Mouse (Mus musculus) c-Kit-positive CD71-positive TER-119-negative erythroid progenitor cells, embryonic 14.5 days (primary cell): ENCODE data around the gene Adam20.
"Not testable (repeated sequence)": the region's sequence is repeated elsewhere in the genome, so short reads cannot be mapped to it uniquely, and the experiment has no call there.

Experiments
- DNase-seq: peaks from one replicate; pipeline ENCODE4 v3.0.0-alpha.2; 2013; ENCODE audit warnings: low read depth

Adam20 gene

GRCm38 (mm10) chr8:40792973-40793372 is at the start of gene Adam20:
Gene Adam20, plus strand, starts transcription at chr8:40793273.
- not testable (repeated sequence) for DNase-seq

GRCm38 (mm10) chr8:40751908-40752307 is 41.2 kb upstream of the Adam20 start, which contains the start of gene Adam25:
Gene Adam25, plus strand, starts transcription at chr8:40752208.
- not testable (repeated sequence) for DNase-seq

GRCm38 (mm10) chr8:40783320-40783719 is 9.8 kb upstream of the Adam20 start:
- DNase-seq = no peak

GRCm38 (mm10) chr8:40803379-40804079 is 10.5 kb downstream of the Adam20 start:
- DNase-seq = no peak
